In genomic region chr17:64599916-64600315, GRCm38 (mm10) we compare ENCODE assay signal across 8 mouse cellular contexts. TPM values are rescaled to one million over a fixed set of nuclear protein-coding genes. Genes with fewer than 3 reads are reported as not detected.
DNase-seq lines count a peak whose midpoint lies in the region; ATAC-seq lines count a peak whose summit lies in the region.

No protein-coding gene starts in this region.

- H3K9ac ChIP-seq in forebrain, embryonic 11.5 days (ENCODE audit: low read length): no peak overlapping the region; the same call in 1 of the 2 replicates
- H3K9ac ChIP-seq in kidney, embryonic 15.5 days: peak overlapping the region; percentile 51

- no peaks in the 10 kb centered on the region; the same call in 1 of the 2 replicates for H3K27me3 ChIP-seq in forebrain, embryonic 11.5 days (ENCODE audit: control insufficient read depth, insufficient read depth, low read length)
- H3K27me3 ChIP-seq in kidney, embryonic 15.5 days: no peaks in the 10 kb centered on the region

- peak overlapping the region; percentile 99; the same call in 1 of the 2 replicates for H3K4me2 ChIP-seq in forebrain, embryonic 11.5 days (ENCODE audit: low read depth, low read length, severe bottlenecking)
- peak overlapping the region; percentile 75 for H3K4me2 ChIP-seq in kidney, embryonic 15.5 days

- peaks cover 3% of the 10 kb centered on the region; the same call in 1 of the 2 replicates for H3K4me1 ChIP-seq in forebrain, embryonic 11.5 days (replicated peaks; ENCODE audit: control insufficient read depth, insufficient read depth, low read length)
- H3K4me1 ChIP-seq in kidney, embryonic 15.5 days: peaks cover 38% of the 10 kb centered on the region

- H3K9me3 ChIP-seq in forebrain, embryonic 11.5 days (ENCODE audit: control insufficient read depth, low read length): no peaks in the 10 kb centered on the region
- H3K9me3 ChIP-seq in kidney, embryonic 15.5 days (replicated peaks): no peaks in the 10 kb centered on the region

- no peak overlapping the region for H3K27ac ChIP-seq in forebrain, embryonic 11.5 days (ENCODE audit: low read depth, low read length)
- peak overlapping the region; percentile 91 for H3K27ac ChIP-seq in kidney, embryonic 15.5 days

- H3K36me3 ChIP-seq in forebrain, embryonic 11.5 days (ENCODE audit: control insufficient read depth, insufficient read depth, low read length): no peaks in the 10 kb centered on the region
- no peaks in the 10 kb centered on the region for H3K36me3 ChIP-seq in kidney, embryonic 15.5 days

- H3K4me3 ChIP-seq in forebrain, embryonic 11.5 days (ENCODE audit: low read depth, low read length): no peak overlapping the region
- H3K4me3 ChIP-seq in kidney, embryonic 15.5 days (replicated peaks): peak overlapping the region; percentile 95

- ATAC-seq in forebrain, embryonic 11.5 days (replicated peaks; ENCODE audit: low FRiP score): no peak
- ATAC-seq in kidney, embryonic 15.5 days (replicated peaks; ENCODE audit: low FRiP score): no peak

- 43% methylated on average over 4 of the region's 4 CpGs for WGBS in forebrain, embryonic 11.5 days
- WGBS in kidney, embryonic 15.5 days: 28% methylated on average over 4 of the region's 4 CpGs

- DNase-seq in layer of hippocampus, adult 11-12 months (ENCODE audit: low spot score): peak; percentile 60
- no peak for DNase-seq in layer of hippocampus, postnatal 36 days
- peak; percentile 87 for DNase-seq in NIH3T3 (ENCODE audit: low read depth)
- DNase-seq in forebrain, embryonic 11.5 days (ENCODE audit: low spot score): peak; percentile 28
- peak; percentile 71 for DNase-seq in lung, postnatal 25 days (ENCODE audit: low spot score)
- DNase-seq in telencephalon, adult 2 months (ENCODE audit: low read depth, low spot score): peak; percentile 74
- DNase-seq in testis, postnatal 14 days (ENCODE audit: low spot score): no peak

RNA-seq across cellular contexts. Expression of gene Man2a1, which starts 0.6 kb away (rescaled TPM):
- 10 to 100 TPM; 14.9 to 16.4 TPM for total RNA-seq in layer of hippocampus, postnatal 36 days (2021)
- 4.4 and 5.1 TPM in 2 replicates for polyA plus RNA-seq in forebrain, embryonic 11.5 days (2014; fragmentation: Nextera tagmentation; extraction: Ambion mirVana)
- polyA plus RNA-seq in kidney, embryonic 15.5 days (2015; fragmentation: Nextera tagmentation; extraction: Ambion mirVana): 8.6 and 11.0 TPM in 2 replicates

Comparison
In these comparisons a context has a peak if more than half of its experiments do, and no peak if none do; other contexts are left out.
1. DNase-seq: peak in layer of hippocampus, adult 11-12 months (single experiment), NIH3T3 (single experiment), forebrain, embryonic 11.5 days (single experiment), lung, postnatal 25 days (single experiment) and telencephalon, adult 2 months (single experiment); none in layer of hippocampus, postnatal 36 days (0 of 2) and testis, postnatal 14 days (single experiment).